Mouse (Mus musculus) embryonic stem cell, embryonic (primary cell): ENCODE results near the gene Cx3cr1.

ENCODE experiments used
- CTCF ChIA-PET, 4 experiments: fragments of 300-600 bp in 2 of 4; fragments of 350-600 bp in 2 of 4; sonication (Branson Sonifier 250); formaldehyde crosslinking; loops; one replicate each; lab custom pipeline; 2022; ENCODE audit warnings: inconsistent platforms in 2 of 4; lab: Charles Lee
- POLR2A ChIA-PET, 4 experiments: fragments of 300-600 bp in 2 of 4; fragments of 350-600 bp in 2 of 4; sonication (Branson Sonifier 250); formaldehyde crosslinking; loops; one replicate each; lab custom pipeline; 2022; ENCODE audit warnings: antibody characterized with exemption in 4 of 4, inconsistent platforms in 1 of 4; lab: Charles Lee

The Cx3cr1 gene

DNA sequence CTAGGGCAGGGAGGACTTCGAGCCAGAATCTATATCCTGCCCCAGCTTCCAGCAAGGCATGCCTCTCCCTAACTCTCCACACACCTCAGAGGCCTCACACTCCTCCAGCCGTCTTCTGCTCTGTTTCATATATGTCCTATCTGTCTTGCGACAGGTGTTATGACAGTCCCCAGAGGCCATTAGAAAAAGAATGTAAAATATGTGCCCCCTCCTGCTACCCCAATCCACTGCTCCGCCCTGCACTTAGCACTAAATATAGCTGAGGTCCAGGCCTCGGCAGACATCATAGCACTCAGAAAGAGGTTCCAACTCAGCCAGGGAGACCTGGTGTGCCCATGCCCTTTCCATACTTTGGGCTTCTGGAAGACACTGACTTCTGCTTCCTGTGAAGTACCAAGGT is 48.5 kb downstream of the Cx3cr1 start:
- CTCF ChIA-PET, result interaction anchor here (0.6 to 1.9 kb wide), 11 partner anchors 10 to 224 kb away, joined by 3 to 10 read pairs (median 4); no protein-coding TSS in a partner anchor

DNA sequence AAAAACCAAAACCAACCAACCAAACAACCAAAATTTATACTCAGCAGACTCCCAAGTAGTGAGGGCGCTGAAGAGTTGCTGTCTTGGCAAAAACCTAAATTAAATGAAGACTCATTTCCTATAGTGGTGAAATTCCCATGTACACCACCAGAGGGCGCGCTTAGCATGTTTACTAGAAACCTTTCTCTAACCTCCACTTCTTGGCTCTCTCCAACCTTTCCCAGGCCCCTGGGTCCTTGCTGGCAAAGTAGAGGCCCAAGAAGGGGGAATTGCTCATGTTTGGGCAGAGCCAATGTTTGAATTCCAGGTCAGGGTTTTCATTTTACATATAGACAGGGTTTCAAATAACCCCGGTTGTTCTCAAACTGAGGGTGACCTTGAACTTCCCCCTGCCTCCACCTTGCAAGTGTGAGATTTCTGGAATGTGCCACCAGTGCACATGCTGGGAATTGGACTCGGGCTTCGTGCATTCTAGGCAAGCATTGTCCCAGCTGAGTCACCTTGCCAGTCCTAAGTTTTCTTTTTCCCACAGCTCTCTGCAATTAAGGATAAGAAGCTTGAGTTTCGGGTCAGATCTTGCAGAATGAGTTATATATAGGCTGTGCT is 49.3 kb downstream of the Cx3cr1 start:
- POLR2A ChIA-PET, result interaction anchor here in 3 of 4 experiments (0.5 to 1.7 kb wide), 4 partner anchors 34 to 196 kb away, joined by 3 to 8 read pairs (median 4); no protein-coding TSS in a partner anchor
- CTCF ChIA-PET, result interaction anchor here in 3 of 4 experiments (0.7 to 1.9 kb wide), 13 partner anchors 9 to 225 kb away, joined by 3 to 10 read pairs (median 4); no protein-coding TSS in a partner anchor

More for the DNA sequence above, 48.5 kb downstream of the Cx3cr1 start:
- POLR2A ChIA-PET, result interaction anchor here in 3 of 4 experiments (0.5 to 1.9 kb wide), 7 partner anchors 7 to 195 kb away, joined by 3 to 8 read pairs (median 4); partner anchors contain the start of gene Csrnp1 (in 1 of the 3)

- ChIA-PET CTCF (interaction anchor here (0.5 to 1.9 kb wide), 8 partner anchors 9 to 133 kb away, joined by 3 to 8 read pairs (median 4); no protein-coding TSS in a partner anchor), POLR2A (interaction anchor here in 2 of 4 experiments (0.7 to 1.7 kb wide), 9 partner anchors 10 to 113 kb away, joined by 3 to 6 read pairs (median 3); partner anchors contain the start of gene Csrnp1 (in 1 of the 2))
Observed at GRCm38 (mm10) chr9:120016956-120017355, 52.7 kb downstream of the Cx3cr1 start.

GRCm38 (mm10) chr9:120014828-120015227 is 54.9 kb downstream of the Cx3cr1 start:
- POLR2A ChIA-PET, result interaction anchor here in 3 of 4 experiments (0.6 to 2.8 kb wide), 13 partner anchors 9 to 1185 kb away, joined by 3 to 18 read pairs (median 3); partner anchors contain the start of gene Csrnp1 (in 1 of the 3)

GRCm38 (mm10) chr9:120013251-120013820 is 56.3 kb downstream of the Cx3cr1 start:
- ChIA-PET CTCF (interaction anchor here in 3 of 4 experiments (0.7 to 2.0 kb wide), 5 partner anchors 32 to 85 kb away, joined by 3 to 7 read pairs (median 3); no protein-coding TSS in a partner anchor), POLR2A (interaction anchor here in 3 of 4 experiments (0.5 to 2.8 kb wide), 12 partner anchors 9 to 139 kb away, joined by 3 to 18 read pairs (median 5); partner anchors contain the start of genes Csrnp1 (in 1 of the 3) and Rpsa (in 1 of the 3))

More at GRCm38 (mm10) chr9:120014828-120015227, 54.9 kb downstream of the Cx3cr1 start:
- CTCF ChIA-PET, result interaction anchor here in 3 of 4 experiments (0.6 to 2.0 kb wide), 10 partner anchors 13 to 134 kb away, joined by 3 to 7 read pairs (median 4); no protein-coding TSS in a partner anchor

DNA sequence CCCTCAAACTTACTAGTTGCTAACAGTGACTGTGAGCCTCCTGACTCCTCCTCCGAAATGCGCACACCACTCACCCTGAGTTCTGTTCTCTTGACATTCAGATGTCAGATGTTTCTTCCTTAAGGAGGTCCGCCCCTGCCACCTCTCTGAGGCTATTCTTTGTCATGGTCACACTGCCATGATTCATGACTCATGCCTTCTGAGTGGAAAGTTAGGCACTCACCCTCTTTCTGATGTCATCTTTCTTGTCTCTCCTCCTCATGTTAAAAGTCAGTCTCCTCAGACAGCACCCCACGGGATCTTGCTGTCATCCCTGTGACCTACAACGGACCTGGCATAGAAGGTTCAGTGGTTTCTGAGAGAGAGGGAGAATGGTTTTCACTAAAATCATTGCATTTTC is 56.9 kb downstream of the Cx3cr1 start:
- CTCF ChIA-PET, result interaction anchor here in 1 of 4 experiments (1.0 to 2.0 kb wide), 2 partner anchors 39 to 86 kb away, joined by 3 to 7 read pairs; no protein-coding TSS in a partner anchor
- POLR2A ChIA-PET, result interaction anchor here in 2 of 4 experiments (1.0 to 3.3 kb wide), 9 partner anchors 9 to 139 kb away, joined by 3 to 18 read pairs (median 7); partner anchors contain the start of genes Csrnp1 (in 1 of the 2) and Rpsa (in 1 of the 2)

DNA sequence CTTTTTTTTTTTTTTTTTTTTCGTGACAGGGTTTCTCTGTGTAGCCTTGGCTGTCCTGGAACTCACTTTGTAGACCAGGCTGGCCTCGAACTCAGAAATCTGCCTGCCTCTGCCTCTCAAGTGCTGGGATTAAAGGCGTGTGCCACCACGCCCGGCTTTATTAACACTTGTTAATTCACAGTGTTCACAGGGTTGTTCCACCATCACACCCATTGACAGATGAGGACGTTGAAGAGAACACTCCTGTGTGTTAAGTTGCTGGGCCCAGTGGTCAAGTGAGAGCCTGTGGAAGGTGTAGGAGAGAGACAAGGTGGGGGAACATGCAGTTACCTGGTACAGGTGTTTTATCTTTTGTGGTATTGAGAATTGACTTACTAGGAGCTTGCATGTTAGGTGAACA is 57.5 kb downstream of the Cx3cr1 start:
- CTCF ChIA-PET, result interaction anchor here in 3 of 4 experiments (0.7 to 1.7 kb wide), 5 partner anchors 9 to 263 kb away, joined by 3 to 9 read pairs (median 4); no protein-coding TSS in a partner anchor
- POLR2A ChIA-PET, result interaction anchor here in 2 of 4 experiments (0.6 to 3.3 kb wide), 11 partner anchors 10 to 980 kb away, joined by 3 to 15 read pairs (median 5); partner anchors contain the start of gene Csrnp1 (in 2 of the 2)

- POLR2A ChIA-PET, result interaction anchor here in 2 of 4 experiments (0.6 to 3.3 kb wide), 12 partner anchors 9 to 981 kb away, joined by 3 to 15 read pairs (median 5); partner anchors contain the start of genes Csrnp1 (in 2 of the 2) and Rpsa (in 1 of the 2)
- CTCF ChIA-PET, result interaction anchor here in 3 of 4 experiments (0.6 to 2.0 kb wide), 11 partner anchors 9 to 1258 kb away, joined by 3 to 9 read pairs (median 4); partner anchors contain the start of gene Csrnp1 (in 1 of the 3)
Observed at GRCm38 (mm10) chr9:120011533-120011932, 58.1 kb downstream of the Cx3cr1 start.

- ChIA-PET POLR2A (interaction anchor here in 2 of 4 experiments (1.2 to 3.3 kb wide), 8 partner anchors 9 to 122 kb away, joined by 3 to 15 read pairs (median 8); partner anchors contain the start of genes Csrnp1 (in 2 of the 2) and Rpsa (in 1 of the 2)), CTCF (interaction anchor here in 3 of 4 experiments (0.6 to 2.0 kb wide), 9 partner anchors 9 to 1258 kb away, joined by 3 to 8 read pairs (median 4); partner anchors contain the start of gene Csrnp1 (in 1 of the 3))
Observed at GRCm38 (mm10) chr9:120010781-120011511, 58.7 kb downstream of the Cx3cr1 start.

DNA sequence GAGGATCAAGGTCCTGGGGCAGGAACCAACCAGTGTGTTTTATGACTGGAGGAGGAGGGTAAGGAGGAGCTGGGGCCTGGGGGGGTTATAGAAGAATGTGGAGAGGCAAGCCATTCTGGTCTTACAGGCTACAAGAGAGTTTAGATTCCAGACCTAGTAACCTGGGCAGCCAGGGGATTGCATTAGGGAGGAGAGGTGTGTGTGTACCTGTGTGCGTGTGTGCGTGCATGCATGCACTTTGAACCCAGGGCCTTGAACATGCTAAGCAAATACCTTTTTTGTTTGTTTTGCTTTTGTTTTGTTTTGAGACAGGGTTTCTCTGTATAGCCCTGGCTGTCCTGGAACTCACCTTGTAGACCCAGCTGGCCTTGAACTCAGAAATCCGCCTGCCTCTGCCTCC is 59.8 kb downstream of the Cx3cr1 start:
- CTCF ChIA-PET, result interaction anchor here in 2 of 4 experiments (1.0 to 2.0 kb wide), 2 partner anchors 8 to 18 kb away, joined by 3 to 8 read pairs; no protein-coding TSS in a partner anchor
- POLR2A ChIA-PET, result interaction anchor here in 3 of 4 experiments (0.7 to 3.3 kb wide), 9 partner anchors 8 to 118 kb away, joined by 3 to 15 read pairs (median 9); partner anchors contain the start of genes Rpsa (in 2 of the 3) and Csrnp1 (in 1 of the 3)

DNA sequence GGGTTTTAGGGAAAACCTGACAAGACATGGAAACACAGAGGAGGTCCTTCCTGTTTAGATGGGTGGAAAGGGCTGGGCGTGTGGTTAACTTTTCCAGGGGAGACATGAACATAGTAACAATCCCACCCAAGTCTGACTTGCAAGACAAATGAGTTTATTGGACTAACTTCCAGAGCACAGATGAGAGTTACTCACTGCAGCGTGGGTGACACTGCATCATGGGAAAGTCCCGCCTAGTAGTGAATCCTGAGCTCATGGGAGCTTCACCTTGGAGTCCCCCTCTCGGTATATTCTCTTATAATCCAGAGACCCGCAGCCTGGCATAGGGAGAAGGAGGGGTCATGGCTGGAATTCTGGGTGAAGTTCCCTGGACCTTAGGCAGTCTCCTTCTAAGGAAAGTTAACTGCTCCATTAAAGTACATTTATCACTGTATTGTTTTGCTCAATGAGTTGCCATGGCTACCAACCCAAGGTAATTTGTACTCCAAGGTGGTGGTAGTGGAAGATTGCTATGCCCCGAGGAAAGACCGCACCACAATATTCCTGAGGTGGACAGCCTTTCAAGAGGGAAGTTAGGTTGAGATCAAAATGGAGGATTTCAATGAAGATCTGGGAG is 60.3 kb downstream of the Cx3cr1 start:
- ChIA-PET CTCF (interaction anchor here in 3 of 4 experiments (0.8 to 4.0 kb wide), 3 partner anchors 18 to 35 kb away, joined by 3 to 32 read pairs (median 3); no protein-coding TSS in a partner anchor), POLR2A (interaction anchor here in 3 of 4 experiments (0.6 to 11.1 kb wide), 17 partner anchors 8 to 1018 kb away, joined by 3 to 173 read pairs (median 5); partner anchors contain the start of genes Csrnp1 (in 3 of the 3) and Rpsa (in 2 of the 3))

DNA sequence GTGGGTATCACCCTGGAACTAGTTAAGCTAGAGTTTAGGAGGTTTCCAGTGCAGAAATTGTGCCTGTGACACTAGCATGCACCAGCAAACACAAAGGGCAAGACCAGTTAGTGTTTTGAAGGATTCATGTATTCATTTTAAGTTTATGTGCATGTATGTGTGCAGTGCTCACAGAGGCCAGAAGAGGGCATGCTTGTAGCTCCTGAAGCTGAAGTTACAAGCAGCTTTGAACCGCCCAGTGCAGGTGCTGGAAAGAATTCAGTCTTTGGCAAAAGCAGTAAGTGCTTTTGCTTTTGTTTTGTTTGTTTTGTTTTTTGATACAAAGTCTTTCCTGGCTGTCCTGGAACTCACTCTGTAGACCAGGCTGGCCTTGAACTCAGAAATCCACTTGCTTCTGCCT is 61.8 kb downstream of the Cx3cr1 start:
- POLR2A ChIA-PET, result interaction anchor here in 3 of 4 experiments (0.6 to 11.1 kb wide), 14 partner anchors 9 to 142 kb away, joined by 3 to 173 read pairs (median 4); partner anchors contain the start of genes Csrnp1 (in 2 of the 3) and Mobp (in 1 of the 3)
- CTCF ChIA-PET, result interaction anchor here (0.6 to 4.0 kb wide), 17 partner anchors 9 to 339 kb away, joined by 3 to 32 read pairs (median 4); no protein-coding TSS in a partner anchor

DNA sequence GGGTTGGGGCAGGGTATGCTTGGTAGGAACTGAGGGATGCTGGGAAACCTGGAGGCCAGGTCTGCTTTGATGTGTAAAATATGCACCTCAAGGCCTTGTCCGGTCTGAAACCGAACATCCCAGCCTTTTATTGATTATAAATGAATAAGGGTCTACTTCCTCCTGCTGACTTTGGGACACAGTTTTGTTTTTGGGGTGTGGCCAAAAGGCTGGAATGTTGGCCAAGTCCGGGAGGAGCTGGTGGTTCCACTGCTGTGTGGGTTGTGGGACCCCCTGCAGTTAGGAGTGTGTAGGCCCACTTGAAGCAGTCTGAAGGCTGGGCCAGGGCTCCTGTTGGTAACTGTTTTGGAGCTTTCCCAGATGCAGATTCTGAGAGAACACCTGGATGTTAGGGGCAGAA is 63.7 kb downstream of the Cx3cr1 start:
- ChIA-PET CTCF (interaction anchor here in 3 of 4 experiments (0.5 to 4.0 kb wide), 6 partner anchors 18 to 488 kb away, joined by 3 to 32 read pairs (median 4); no protein-coding TSS in a partner anchor), POLR2A (interaction anchor here (0.6 to 11.1 kb wide), 21 partner anchors 12 to 1015 kb away, joined by 3 to 173 read pairs (median 4); partner anchors contain the start of genes Csrnp1 (in 2 of the 4) and Rpsa (in 1 of the 4))

DNA sequence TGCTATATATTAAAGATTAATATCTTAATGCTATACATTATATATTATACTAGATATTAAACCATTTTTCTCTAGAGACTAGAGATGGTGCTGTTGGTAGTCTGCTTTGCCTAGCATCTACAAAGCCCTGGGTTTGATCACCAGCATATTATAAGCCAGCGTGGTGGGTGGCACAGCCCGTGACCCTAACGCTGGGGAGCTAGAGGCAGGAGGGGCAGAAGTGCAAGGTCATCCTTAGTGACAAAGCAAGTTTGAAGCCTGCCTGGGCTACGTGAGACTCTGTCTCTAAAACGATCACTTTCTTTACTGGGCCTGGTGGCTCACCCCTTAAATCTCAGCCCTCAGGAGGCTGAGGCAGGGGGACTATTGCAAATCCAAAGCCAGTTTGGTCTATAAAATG is 66.8 kb downstream of the Cx3cr1 start:
- CTCF ChIA-PET, result interaction anchor here in 2 of 4 experiments (0.6 to 3.8 kb wide), 5 partner anchors 29 to 647 kb away, joined by 3 to 25 read pairs (median 6); no protein-coding TSS in a partner anchor
- POLR2A ChIA-PET, result interaction anchor here in 3 of 4 experiments (0.7 to 11.1 kb wide), 27 partner anchors 8 to 147 kb away, joined by 3 to 173 read pairs (median 7); partner anchors contain the start of genes Csrnp1 (in 3 of the 3), Rpsa (in 2 of the 3), Gorasp1 (in 1 of the 3) and Mobp (in 1 of the 3)
